Mouse (Mus musculus): Measurements from ENCODE around the gene Rasgef1c. TPM values are rescaled to one million over a fixed set of nuclear protein-coding genes. Genes with fewer than 3 reads are reported as not detected.

The Rasgef1c gene
- polyA plus RNA-seq, 1 experiment from 2014 or later = 0.05 TPM

GRCm38 (mm10) chr11:49927169-49927568 lies 25.5 kb downstream of the Rasgef1c start:
- no peaks in the 10 kb centered on the region for H3K9me3 ChIP-seq (replicated peaks)
- WGBS (ENCODE audit: insufficient replicate concordance) = 36% methylated on average over 4 of the region's 4 CpGs
- no peaks in the 10 kb centered on the region for H3K36me3 ChIP-seq (replicated peaks)
- no peak for ATAC-seq (ENCODE audit: insufficient read depth)
- H3K27ac ChIP-seq (replicated peaks) = no peak overlapping the region
- no peak overlapping the region for H3K4me3 ChIP-seq (replicated peaks)
- peaks cover 28% of the 10 kb centered on the region for H3K27me3 ChIP-seq
- no peaks in the 10 kb centered on the region for H3K4me1 ChIP-seq (replicated peaks)
- H3K4me2 ChIP-seq = no peak overlapping the region
- no peak overlapping the region for H3K9ac ChIP-seq

GRCm38 (mm10) chr11:49927670-49928069 lies 26.0 kb downstream of the Rasgef1c start:
- no peak overlapping the region for H3K4me2 ChIP-seq
- no peaks in the 10 kb centered on the region for H3K36me3 ChIP-seq (replicated peaks)
- no peak for ATAC-seq (ENCODE audit: insufficient read depth)
- no peaks in the 10 kb centered on the region for H3K4me1 ChIP-seq (replicated peaks)
- H3K4me3 ChIP-seq (replicated peaks) = no peak overlapping the region
- no peak overlapping the region for H3K9ac ChIP-seq
- peaks cover 28% of the 10 kb centered on the region for H3K27me3 ChIP-seq
- H3K9me3 ChIP-seq (replicated peaks) = no peaks in the 10 kb centered on the region
- 58% methylated on average over 6 of the region's 6 CpGs for WGBS (ENCODE audit: insufficient replicate concordance)
- H3K27ac ChIP-seq (replicated peaks) = no peak overlapping the region

- 36% methylated on average over 5 of the region's 5 CpGs for WGBS (ENCODE audit: insufficient replicate concordance)
- H3K4me2 ChIP-seq = no peak overlapping the region
- no peaks in the 10 kb centered on the region for H3K9me3 ChIP-seq (replicated peaks)
- no peaks in the 10 kb centered on the region for H3K36me3 ChIP-seq (replicated peaks)
- no peak for ATAC-seq (ENCODE audit: insufficient read depth)
- H3K27me3 ChIP-seq = peaks cover 21% of the 10 kb centered on the region
- no peaks in the 10 kb centered on the region for H3K4me1 ChIP-seq (replicated peaks)
- no peak overlapping the region for H3K9ac ChIP-seq
- no peak overlapping the region for H3K4me3 ChIP-seq (replicated peaks)
- no peak overlapping the region for H3K27ac ChIP-seq (replicated peaks)
Measured at GRCm38 (mm10) chr11:49931037-49931625, 29.5 kb downstream of the Rasgef1c start.

- no peak overlapping the region for H3K9ac ChIP-seq
Measured at GRCm38 (mm10) chr11:49931853-49932252, 30.2 kb downstream of the Rasgef1c start.

GRCm38 (mm10) chr11:49933811-49934210 lies 32.2 kb downstream of the Rasgef1c start:
- Histone ChIP-seq H3K27me3 (0 out of 2 replicates have a peak, but pooled peaks cover 3% of the 10 kb centered on the region), H3K9me3 (replicated peaks) (no peaks in the 10 kb centered on the region), H3K4me3 (replicated peaks) (no peak overlapping the region), H3K9ac (no peak overlapping the region), H3K4me2 (no peak overlapping the region), H3K27ac (replicated peaks) (no peak overlapping the region), H3K36me3 (replicated peaks) (no peaks in the 10 kb centered on the region), H3K4me1 (replicated peaks) (no peaks in the 10 kb centered on the region)
- 50% methylated on average over 1 of the region's 1 CpGs for WGBS (ENCODE audit: insufficient replicate concordance)
- no peak for ATAC-seq (ENCODE audit: insufficient read depth)

More at GRCm38 (mm10) chr11:49931853-49932252, 30.2 kb downstream of the Rasgef1c start:
- no peak for ATAC-seq (ENCODE audit: insufficient read depth)
- H3K4me2 ChIP-seq = no peak overlapping the region
- no peaks in the 10 kb centered on the region for H3K36me3 ChIP-seq (replicated peaks)
- H3K4me3 ChIP-seq (replicated peaks) = no peak overlapping the region
- WGBS (ENCODE audit: insufficient replicate concordance) = 6% methylated on average over 7 of the region's 7 CpGs
- H3K27me3 ChIP-seq = peaks cover 21% of the 10 kb centered on the region
- no peaks in the 10 kb centered on the region for H3K4me1 ChIP-seq (replicated peaks)
- H3K9me3 ChIP-seq (replicated peaks) = no peaks in the 10 kb centered on the region
- no peak overlapping the region for H3K27ac ChIP-seq (replicated peaks)

- no peak overlapping the region for H3K4me2 ChIP-seq
- H3K27me3 ChIP-seq = 0 out of 2 replicates have a peak, but pooled peaks cover 3% of the 10 kb centered on the region
- no peak for ATAC-seq (ENCODE audit: insufficient read depth)
- H3K36me3 ChIP-seq (replicated peaks) = no peaks in the 10 kb centered on the region
- H3K9me3 ChIP-seq (replicated peaks) = no peaks in the 10 kb centered on the region
- H3K9ac ChIP-seq = no peak overlapping the region
- H3K27ac ChIP-seq (replicated peaks) = no peak overlapping the region
- 66% methylated on average over 10 of the region's 10 CpGs for WGBS (ENCODE audit: insufficient replicate concordance)
- no peak overlapping the region for H3K4me3 ChIP-seq (replicated peaks)
- H3K4me1 ChIP-seq (replicated peaks) = no peaks in the 10 kb centered on the region
Measured at GRCm38 (mm10) chr11:49934322-49934721, 32.7 kb downstream of the Rasgef1c start.

- H3K4me1 ChIP-seq (replicated peaks) = no peaks in the 10 kb centered on the region
- no peak overlapping the region for H3K9ac ChIP-seq
- H3K27me3 ChIP-seq = 0 out of 2 replicates have a peak, but pooled peaks cover 3% of the 10 kb centered on the region
- no peak overlapping the region for H3K27ac ChIP-seq (replicated peaks)
- H3K9me3 ChIP-seq (replicated peaks) = no peaks in the 10 kb centered on the region
- 62% methylated on average over 9 of the region's 9 CpGs for WGBS (ENCODE audit: insufficient replicate concordance)
- no peak overlapping the region for H3K4me3 ChIP-seq (replicated peaks)
- no peaks in the 10 kb centered on the region for H3K36me3 ChIP-seq (replicated peaks)
- no peak overlapping the region for H3K4me2 ChIP-seq
- ATAC-seq (ENCODE audit: insufficient read depth) = no peak
Measured at GRCm38 (mm10) chr11:49936458-49936857, 34.8 kb downstream of the Rasgef1c start.

- H3K27ac ChIP-seq (replicated peaks) = no peak overlapping the region
- ATAC-seq (ENCODE audit: insufficient read depth) = no peak
- 0 out of 2 replicates have a peak, but pooled peaks cover 3% of the 10 kb centered on the region for H3K27me3 ChIP-seq
- no peak overlapping the region for H3K4me3 ChIP-seq (replicated peaks)
- no peak overlapping the region for H3K4me2 ChIP-seq
- H3K9ac ChIP-seq = no peak overlapping the region
- H3K9me3 ChIP-seq (replicated peaks) = no peaks in the 10 kb centered on the region
- 69% methylated on average over 6 of the region's 6 CpGs for WGBS (ENCODE audit: insufficient replicate concordance)
- no peaks in the 10 kb centered on the region for H3K36me3 ChIP-seq (replicated peaks)
- H3K4me1 ChIP-seq (replicated peaks) = no peaks in the 10 kb centered on the region
Measured at GRCm38 (mm10) chr11:49937779-49938178, 36.1 kb downstream of the Rasgef1c start.

GRCm38 (mm10) chr11:49938258-49939164 lies 36.9 kb downstream of the Rasgef1c start:
- Histone ChIP-seq H3K4me1 (replicated peaks) (no peaks in the 10 kb centered on the region), H3K9ac (no peak overlapping the region), H3K27ac (replicated peaks) (no peak overlapping the region), H3K4me3 (replicated peaks) (no peak overlapping the region), H3K9me3 (replicated peaks) (no peaks in the 10 kb centered on the region), H3K4me2 (no peak overlapping the region), H3K27me3 (0 out of 2 replicates have a peak, but pooled peaks cover 3% of the 10 kb centered on the region), H3K36me3 (replicated peaks) (no peaks in the 10 kb centered on the region)
- 55% methylated on average over 4 of the region's 4 CpGs for WGBS (ENCODE audit: insufficient replicate concordance)
- ATAC-seq (ENCODE audit: insufficient read depth) = no peak

- WGBS (ENCODE audit: insufficient replicate concordance) = 39% methylated on average over 4 of the region's 4 CpGs
- no peaks in the 10 kb centered on the region for H3K9me3 ChIP-seq (replicated peaks)
Measured at GRCm38 (mm10) chr11:49942841-49943240, 41.2 kb downstream of the Rasgef1c start.

GRCm38 (mm10) chr11:49943901-49944300 lies 42.3 kb downstream of the Rasgef1c start:
- no peak for ATAC-seq (ENCODE audit: insufficient read depth)
- 38% methylated on average over 5 of the region's 5 CpGs for WGBS (ENCODE audit: insufficient replicate concordance)
- no peaks in the 10 kb centered on the region for H3K9me3 ChIP-seq (replicated peaks)

More at GRCm38 (mm10) chr11:49942841-49943240, 41.2 kb downstream of the Rasgef1c start:
- no peak overlapping the region for H3K4me3 ChIP-seq (replicated peaks)
- ATAC-seq (ENCODE audit: insufficient read depth) = no peak
- H3K27ac ChIP-seq (replicated peaks) = no peak overlapping the region
- H3K9ac ChIP-seq = no peak overlapping the region
- no peaks in the 10 kb centered on the region for H3K36me3 ChIP-seq (replicated peaks)
- no peaks in the 10 kb centered on the region for H3K4me1 ChIP-seq (replicated peaks)
- peaks cover 3% of the 10 kb centered on the region; the same call in 1 of the 2 replicates for H3K27me3 ChIP-seq
- H3K4me2 ChIP-seq = no peak overlapping the region

More at GRCm38 (mm10) chr11:49943901-49944300, 42.3 kb downstream of the Rasgef1c start:
- Histone ChIP-seq H3K4me2 (no peak overlapping the region), H3K9ac (no peak overlapping the region), H3K4me1 (replicated peaks) (no peaks in the 10 kb centered on the region), H3K36me3 (replicated peaks) (no peaks in the 10 kb centered on the region), H3K27ac (replicated peaks) (no peak overlapping the region), H3K4me3 (replicated peaks) (no peak overlapping the region), H3K27me3 (peaks cover 3% of the 10 kb centered on the region; the same call in 1 of the 2 replicates)

All from liver, embryonic 15.5 days (tissue).